In genomic region chr8:108690576-108691455, GRCm38 (mm10) we compare ENCODE assay signal across 9 mouse cellular contexts.
A peak's percentile ranks its signal among the peaks of the same experiment; 100 is the strongest.
DNase-seq lines count a peak whose midpoint lies in the region; ATAC-seq and TF ChIP-seq lines count a peak whose summit lies in the region.
"Had no signal": no experiment of that assay in that cellular context is flagged by ENCODE, and none has a peak within 500 bp of the region (broad histone marks: within the 10 kb centered on the region; RNA-seq: fewer than 3 reads in every experiment).

No protein-coding gene starts in this region.

- H3K4me2 ChIP-seq in heart, embryonic 15.5 days = peak overlapping the region; percentile 74
- peak overlapping the region; percentile 45 for H3K4me2 ChIP-seq in limb, embryonic 15.5 days

- DNase-seq in heart, embryonic 10.5 days (ENCODE audit: low spot score) = no peak
- DNase-seq in heart, adult 8-10 months (ENCODE audit: low spot score) = no peak
- DNase-seq in brain, embryonic 14.5 days (ENCODE audit: low read depth) = peak; percentile 84
- no peak for DNase-seq in spleen, postnatal 4 days (ENCODE audit: low spot score in 2 of 2)
- DNase-seq in spleen, postnatal 10 days (ENCODE audit: low spot score in 2 of 2) = no peak
- DNase-seq in layer of hippocampus, adult 9-10 months (ENCODE audit: low spot score) = no peak

- no peak for ATAC-seq in heart, embryonic 15.5 days (replicated peaks; ENCODE audit: insufficient number of reproducible peaks, insufficient read depth, low FRiP score, low read depth)
- ATAC-seq in limb, embryonic 15.5 days (ENCODE audit: insufficient number of reproducible peaks, low FRiP score, low TSS enrichment, low read depth) = no peak

- peaks cover 26% of the 10 kb centered on the region for H3K27me3 ChIP-seq in heart, embryonic 10.5 days (ENCODE audit: insufficient read depth, poor library complexity, severe bottlenecking)
- peaks cover 18% of the 10 kb centered on the region for H3K27me3 ChIP-seq in heart, embryonic 15.5 days
- peaks cover 18% of the 10 kb centered on the region for H3K27me3 ChIP-seq in limb, embryonic 15.5 days

- TF ChIP-seq CTCF in brain, embryonic 14.5 days (IDR thresholded peaks at IDR 0.05; ENCODE audit: borderline replicate concordance, extremely low read depth, insufficient read depth, insufficient read length) = no peak

- H3K9ac ChIP-seq in heart, embryonic 15.5 days = 0 out of 2 replicates have a peak overlapping the region, but pooled peaks have one; percentile 27
- no peak overlapping the region for H3K9ac ChIP-seq in limb, embryonic 15.5 days

- WGBS in heart, embryonic 10.5 days = 20% methylated on average over 14 of the region's 14 CpGs
- WGBS in heart, embryonic 15.5 days = 22% methylated on average over 14 of the region's 14 CpGs
- WGBS in limb, embryonic 15.5 days = 16% methylated on average over 14 of the region's 14 CpGs

- no peaks in the 10 kb centered on the region for H3K9me3 ChIP-seq in heart, embryonic 10.5 days
- H3K9me3 ChIP-seq in heart, embryonic 15.5 days (replicated peaks) = no peaks in the 10 kb centered on the region
- no peaks in the 10 kb centered on the region for H3K9me3 ChIP-seq in limb, embryonic 15.5 days

- H3K27ac ChIP-seq in heart, embryonic 10.5 days = 0 out of 2 replicates have a peak overlapping the region, but pooled peaks have one; percentile 47
- H3K27ac ChIP-seq in heart, embryonic 15.5 days = no peak overlapping the region
- peak overlapping the region; percentile 27; the same call in 1 of the 2 replicates for H3K27ac ChIP-seq in limb, embryonic 15.5 days

- H3K4me1 ChIP-seq in heart, embryonic 10.5 days = peaks cover 34% of the 10 kb centered on the region
- H3K4me1 ChIP-seq in heart, embryonic 15.5 days (replicated peaks) = peaks cover 28% of the 10 kb centered on the region
- H3K4me1 ChIP-seq in limb, embryonic 15.5 days = peaks cover 21% of the 10 kb centered on the region

- peak overlapping the region; percentile 60 for H3K4me3 ChIP-seq in heart, embryonic 10.5 days
- H3K4me3 ChIP-seq in heart, embryonic 15.5 days = peak overlapping the region; percentile 38
- H3K4me3 ChIP-seq in limb, embryonic 15.5 days = no peak overlapping the region

- H3K36me3 ChIP-seq in heart, embryonic 10.5 days = no peaks in the 10 kb centered on the region
- H3K36me3 ChIP-seq in heart, embryonic 15.5 days = no peaks in the 10 kb centered on the region
- H3K36me3 ChIP-seq in limb, embryonic 15.5 days = no peaks in the 10 kb centered on the region
- H3K36me3 ChIP-seq: G1E had no signal

- no peak for TF ChIP-seq POLR2A in brain, embryonic 14.5 days (IDR thresholded peaks at IDR 0.05; ENCODE audit: borderline replicate concordance, extremely low read depth, insufficient read depth, insufficient read length, poor library complexity, severe bottlenecking)
